Mouse (Mus musculus) neutrophil, adult 5-6 weeks (primary cell): Measurements from ENCODE around the gene Bcor. TPM values are rescaled to one million over a fixed set of nuclear protein-coding genes. Genes with fewer than 3 reads are reported as not detected.

Source experiments
- ATAC-seq: fragments of 151-379, 151-347 bp; 2 replicates; pipeline ENCODE4 v1.8.0; 2017; ENCODE audit warnings: mild to moderate bottlenecking, moderate TSS enrichment; ENCODE audit not compliant: insufficient number of reproducible peaks, poor library complexity, low FRiP score, severe bottlenecking; ENCODE audit errors: extremely low read depth
- total RNA-seq: library from RNA; stranded (forward); fragments of 200-1000 nt; gene quantifications from 2 replicates; pipeline ENCODE4 v1.2.3, GENCODE M21; 2017

Bcor gene
- total RNA-seq, 1 experiment from 2014 or later, result 53.0 TPM

DNA sequence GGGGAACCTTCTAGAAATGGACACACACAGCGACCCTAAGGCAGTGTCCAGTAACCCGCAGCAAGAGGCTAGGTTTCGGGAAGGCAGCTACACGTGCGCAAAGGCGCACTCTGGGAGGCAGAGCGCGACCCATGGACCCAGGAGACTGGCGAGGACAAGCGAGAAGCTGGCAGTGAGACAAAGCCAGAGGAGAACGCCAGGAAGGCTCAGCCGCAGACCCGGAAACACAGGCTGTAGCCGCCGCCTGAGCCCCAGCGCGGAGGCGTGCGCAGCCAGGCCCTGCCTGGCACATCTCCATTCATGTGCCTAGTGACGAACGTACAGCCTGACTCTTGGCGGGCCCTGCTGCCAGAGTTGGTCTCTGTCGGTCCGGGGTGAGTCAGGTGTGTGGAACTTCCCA is 30.9 kb downstream of the Bcor start:
- ATAC-seq, result no peak

DNA sequence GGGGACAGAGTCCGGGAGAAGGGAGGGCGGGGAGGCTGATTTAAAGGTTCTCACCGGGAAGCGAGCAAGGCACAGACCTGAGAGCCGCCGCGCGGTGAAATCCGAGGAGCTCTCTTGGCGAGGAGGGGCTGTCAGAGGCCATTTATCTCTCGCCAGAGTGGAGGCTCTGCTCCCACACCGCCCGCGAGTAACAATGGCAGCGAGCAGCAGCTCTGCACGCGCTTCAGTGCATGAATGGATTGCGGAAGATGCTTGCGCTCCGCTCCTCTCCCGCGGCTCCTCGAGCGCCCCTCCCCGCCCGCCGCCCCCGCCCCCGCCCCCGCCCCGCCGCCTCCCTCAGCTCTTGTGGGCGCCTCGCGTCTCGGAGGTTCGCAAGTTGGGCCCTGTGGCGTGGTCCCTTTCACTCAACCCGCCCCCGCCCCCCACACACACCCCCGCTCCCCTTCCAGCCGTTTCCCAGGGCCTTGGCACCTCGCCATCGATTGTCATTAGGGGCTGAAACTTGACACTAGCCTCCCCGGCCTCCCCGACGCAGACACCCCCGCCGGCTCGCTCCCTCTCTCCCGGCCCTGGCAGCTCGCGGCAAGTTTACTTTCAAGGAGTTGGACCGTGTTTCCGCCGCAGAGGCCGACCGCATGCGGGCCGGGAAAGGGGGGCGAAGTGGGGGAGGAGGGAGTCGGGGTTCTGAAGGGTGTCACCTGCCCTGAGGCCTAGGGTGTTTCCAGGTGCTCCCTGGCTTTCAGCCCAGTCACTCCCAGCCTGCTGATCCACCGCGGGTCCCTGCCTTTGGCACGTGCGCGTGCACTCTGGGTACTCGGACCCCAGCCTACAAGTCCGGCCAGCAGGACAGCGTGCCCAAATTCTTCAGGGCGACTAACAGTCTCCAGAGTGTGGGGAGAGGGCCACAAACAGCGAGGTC is 31.7 kb downstream of the Bcor start:
- no peak for ATAC-seq

DNA sequence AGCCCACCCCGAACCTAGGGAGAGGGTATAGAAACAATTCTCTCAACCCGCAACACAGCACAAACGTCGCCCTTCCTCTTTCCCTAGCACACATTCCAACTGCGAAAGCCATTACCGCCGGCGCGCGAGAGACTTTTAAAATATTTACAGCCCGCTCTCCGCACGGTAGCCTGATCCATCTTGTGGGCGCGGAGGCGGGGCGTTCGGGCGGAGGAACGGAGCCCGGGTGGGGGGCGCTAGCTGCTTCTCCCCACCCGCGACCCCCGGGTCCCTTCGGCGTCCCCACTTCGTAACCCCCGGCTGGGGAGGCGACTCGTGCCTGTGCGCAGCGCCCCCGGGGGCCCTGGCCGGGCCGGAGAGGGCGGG is 32.4 kb downstream of the Bcor start:
- ATAC-seq, result no peak

DNA sequence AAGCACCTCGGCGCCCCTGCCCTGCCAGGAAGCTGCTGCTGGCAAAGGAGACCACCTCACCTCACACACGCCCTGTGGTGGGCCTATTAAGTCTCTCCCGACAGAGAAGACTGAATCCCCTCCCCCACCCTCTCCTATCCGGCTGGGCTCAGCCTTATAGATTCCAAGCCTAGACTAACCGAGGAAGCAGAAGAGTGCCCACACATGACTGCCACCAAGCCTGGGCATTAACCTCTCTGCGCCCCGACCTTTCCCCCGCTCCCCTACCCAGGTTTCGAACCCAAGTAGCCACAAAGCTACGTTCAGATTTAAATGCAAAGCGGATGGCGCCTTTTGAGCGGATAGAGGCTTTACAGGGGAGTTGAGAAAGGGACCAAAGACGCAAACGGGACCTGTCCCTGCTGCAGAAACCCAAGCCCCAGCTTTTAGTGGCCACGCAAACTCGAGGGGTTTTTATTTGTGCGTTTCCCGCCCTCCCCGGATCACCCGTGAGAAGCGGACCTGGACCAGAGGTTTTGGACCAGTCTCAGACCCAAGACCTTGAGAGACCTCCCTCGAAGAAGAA is 33.0 kb downstream of the Bcor start:
- no peak for ATAC-seq

DNA sequence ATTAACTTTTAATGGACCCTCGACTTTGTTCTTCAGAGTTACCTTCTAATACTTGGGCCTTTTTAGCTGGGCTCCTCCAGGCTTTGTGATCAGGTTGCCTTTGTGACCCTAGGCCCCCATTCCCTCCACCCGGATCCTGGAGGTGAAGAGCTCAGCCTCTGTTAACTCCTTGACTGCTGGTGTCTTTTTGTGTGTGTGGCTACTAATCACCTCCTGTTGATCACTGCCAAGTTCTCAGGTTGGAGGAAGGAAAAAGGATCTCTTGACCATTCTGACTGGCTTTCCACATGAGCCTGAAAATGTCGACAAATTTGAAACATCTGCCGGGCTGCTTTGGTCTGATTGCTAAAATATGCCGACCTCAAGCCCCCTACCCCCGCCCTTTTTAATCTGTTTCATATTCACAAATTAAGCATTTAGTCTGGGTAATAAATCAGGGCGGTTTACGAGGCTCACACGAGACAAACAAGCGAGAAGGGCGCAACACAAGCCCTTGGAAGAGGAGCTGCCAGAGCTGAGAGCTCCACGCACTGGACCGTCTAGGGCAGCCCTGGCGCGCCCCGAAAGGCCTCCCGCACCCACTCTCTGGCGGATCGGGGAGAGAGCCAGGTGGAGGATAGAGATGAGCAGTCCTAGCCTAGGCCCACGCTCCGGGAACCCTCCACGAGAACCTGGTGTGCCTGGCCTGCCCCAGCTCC is 33.6 kb downstream of the Bcor start:
- ATAC-seq, result no peak

DNA sequence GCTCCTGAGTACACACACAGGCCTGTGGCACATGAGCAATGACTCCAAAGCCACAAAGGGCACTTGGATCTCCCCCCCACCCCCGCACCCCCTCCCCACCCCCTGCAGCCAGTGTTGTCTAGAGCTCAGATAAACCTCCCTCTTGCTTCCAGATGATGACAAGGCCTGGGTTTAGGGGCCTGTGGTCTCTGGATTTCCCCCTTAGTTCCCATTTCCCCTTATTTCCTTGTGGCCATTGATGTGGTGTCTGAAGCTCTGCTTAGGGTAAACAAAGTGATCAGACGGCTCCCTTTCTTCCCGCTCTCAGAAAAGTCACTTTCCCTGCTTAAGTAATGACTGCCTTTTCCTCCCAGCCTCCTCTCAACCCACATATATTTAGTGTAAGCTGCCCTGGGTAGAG is 35.6 kb downstream of the Bcor start:
- ATAC-seq, result no peak

DNA sequence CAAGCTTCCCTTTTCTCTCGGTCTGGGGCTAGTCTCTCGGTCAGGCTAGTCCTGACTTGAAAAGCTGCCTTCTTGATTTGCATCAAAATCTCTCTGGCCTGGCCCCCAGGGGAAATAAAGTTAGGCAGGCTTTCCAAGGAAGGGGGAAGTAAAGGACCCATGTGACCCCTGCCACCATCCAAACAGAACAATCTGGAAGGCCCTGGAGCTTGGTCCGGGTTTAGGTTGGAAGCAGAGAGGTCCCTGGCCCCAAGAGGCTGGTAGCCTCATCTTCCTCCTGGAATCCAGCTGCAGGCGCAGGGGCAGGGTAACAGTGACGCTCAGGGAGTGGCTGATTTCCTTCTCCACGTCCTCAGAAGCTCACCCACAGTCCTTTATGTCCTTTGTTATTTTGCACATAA is 36.5 kb downstream of the Bcor start:
- ATAC-seq, result no peak

DNA sequence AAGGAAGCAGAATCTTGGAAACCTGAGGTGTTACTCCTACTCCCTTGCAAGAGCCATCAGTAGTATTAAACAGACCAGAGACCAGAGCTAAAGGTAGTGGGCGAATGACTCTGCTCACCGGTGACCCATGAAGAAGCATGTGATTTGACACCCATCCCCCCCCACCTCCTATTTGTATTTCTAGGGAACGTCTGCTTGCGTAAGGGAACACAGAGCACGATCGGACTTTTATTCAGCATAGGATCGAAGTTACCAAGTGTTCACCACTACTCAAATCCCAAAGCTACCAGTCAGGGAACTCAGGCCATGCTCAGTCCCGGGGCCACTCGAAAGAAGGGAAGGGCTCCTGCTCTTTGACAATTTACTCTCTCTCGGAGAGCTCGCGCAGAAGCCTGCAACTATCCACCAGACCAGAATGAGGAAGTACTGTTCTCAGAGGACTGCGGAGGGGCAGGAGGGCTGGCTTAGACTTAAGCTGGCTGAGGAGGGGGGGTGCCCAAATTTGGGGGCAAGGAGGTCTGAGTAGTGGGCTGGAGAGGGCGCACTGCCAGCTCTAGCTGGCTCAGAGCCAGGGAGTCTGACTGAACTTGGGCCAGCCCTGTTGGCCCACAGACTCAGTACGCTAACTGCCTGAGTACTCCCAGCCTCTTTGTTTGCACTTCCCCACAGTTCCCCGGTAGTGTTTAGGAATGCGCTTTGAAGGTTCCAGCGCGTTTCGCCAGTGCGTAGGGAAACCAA is 37.4 kb downstream of the Bcor start:
- ATAC-seq, result peak; percentile 75

DNA sequence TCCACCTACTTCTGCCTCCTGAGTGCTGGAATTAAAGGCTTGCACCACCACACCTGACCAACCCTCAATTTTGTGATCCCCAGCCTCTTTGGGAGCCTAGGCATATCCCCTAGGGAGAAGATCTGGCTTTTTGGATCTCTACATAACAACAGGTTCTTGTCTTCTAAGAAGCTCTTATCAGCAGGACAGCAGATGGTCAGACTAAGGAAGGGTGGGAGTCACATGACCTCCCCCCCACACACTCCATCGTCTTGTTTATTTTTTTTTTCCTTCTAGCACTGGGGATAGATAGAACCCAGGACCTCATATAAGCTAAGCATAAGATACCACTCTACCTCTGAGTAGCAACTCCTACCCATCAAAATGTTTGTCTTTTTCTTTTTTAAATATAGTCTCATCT is 40.7 kb downstream of the Bcor start:
- no peak for ATAC-seq

DNA sequence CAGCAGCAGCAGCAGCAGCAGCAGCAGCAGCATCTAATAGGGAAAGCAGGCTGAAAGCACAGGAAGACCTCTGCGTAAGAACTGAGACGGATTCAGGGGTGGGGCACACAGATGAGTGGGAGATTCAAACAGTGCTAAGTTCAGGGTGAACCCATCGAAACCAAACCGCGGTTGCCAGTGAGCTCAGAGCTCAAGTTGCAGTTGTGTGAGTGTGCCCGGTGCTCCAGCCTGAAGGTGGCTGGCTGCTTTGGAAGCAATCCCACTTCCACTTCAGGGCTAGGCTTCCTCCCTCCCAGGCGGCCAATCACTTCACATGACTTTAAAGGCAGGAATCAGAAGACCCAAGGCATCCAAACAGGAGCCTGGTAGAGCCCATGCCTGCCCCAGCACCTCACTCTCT is 44.0 kb downstream of the Bcor start:
- no peak for ATAC-seq

DNA sequence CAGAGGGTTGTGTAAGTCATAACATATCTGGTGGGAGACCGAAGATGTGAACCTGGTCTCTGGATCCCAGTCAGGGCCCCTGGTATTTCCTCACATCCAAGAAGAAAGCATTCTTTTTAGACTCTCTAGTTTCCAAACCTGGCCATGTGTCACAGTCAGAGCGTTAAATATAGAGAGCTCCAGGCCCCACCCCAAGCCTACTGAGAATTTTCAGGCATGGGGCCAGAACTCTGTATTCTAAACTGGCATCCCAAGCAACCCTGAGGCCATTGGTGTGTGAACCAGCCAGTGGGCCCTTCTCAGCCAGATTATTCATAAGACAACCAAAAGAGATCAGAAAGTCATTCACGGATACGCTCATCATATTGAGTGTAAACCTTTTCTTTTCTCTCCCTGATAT is 48.0 kb downstream of the Bcor start:
- no peak for ATAC-seq

DNA sequence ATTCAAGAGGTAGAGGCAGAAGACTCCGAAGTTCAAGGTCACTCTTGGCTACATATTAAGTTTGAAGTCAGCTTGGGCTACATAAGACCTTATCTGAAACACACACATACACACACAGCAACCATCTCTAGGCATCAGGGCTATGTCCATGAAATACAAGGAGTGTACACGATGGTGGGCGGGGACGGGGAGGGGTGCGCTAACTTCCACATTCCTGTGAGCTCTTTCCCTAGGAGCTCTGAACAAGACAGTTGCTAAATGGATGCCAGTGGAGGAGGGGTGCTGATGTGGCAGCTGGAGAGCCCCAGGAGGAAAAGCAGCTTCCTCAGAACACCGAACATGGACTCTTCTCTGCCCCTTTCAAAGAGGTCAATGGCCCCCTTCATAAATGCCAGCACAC is 49.6 kb downstream of the Bcor start:
- ATAC-seq, result no peak

DNA sequence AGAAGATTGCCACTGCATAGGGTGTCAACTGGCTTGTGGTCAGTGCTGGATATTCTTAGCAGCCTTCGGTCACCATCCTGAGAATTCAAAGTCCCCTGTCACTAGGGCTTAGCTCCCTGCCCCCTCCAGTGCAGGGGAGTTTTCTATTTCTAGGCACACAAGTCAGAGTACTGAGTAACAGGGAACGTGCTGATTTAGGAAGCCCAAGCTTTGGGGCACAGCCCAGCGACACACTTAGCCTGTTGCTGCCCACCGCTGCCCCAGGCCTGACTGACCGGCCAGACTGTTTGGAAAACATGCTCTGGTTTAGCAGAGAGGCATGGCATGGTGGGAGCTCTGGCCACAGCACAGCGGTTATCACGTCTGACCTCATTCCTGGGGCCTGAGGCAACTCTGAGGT is 54.8 kb downstream of the Bcor start:
- ATAC-seq, result no peak

DNA sequence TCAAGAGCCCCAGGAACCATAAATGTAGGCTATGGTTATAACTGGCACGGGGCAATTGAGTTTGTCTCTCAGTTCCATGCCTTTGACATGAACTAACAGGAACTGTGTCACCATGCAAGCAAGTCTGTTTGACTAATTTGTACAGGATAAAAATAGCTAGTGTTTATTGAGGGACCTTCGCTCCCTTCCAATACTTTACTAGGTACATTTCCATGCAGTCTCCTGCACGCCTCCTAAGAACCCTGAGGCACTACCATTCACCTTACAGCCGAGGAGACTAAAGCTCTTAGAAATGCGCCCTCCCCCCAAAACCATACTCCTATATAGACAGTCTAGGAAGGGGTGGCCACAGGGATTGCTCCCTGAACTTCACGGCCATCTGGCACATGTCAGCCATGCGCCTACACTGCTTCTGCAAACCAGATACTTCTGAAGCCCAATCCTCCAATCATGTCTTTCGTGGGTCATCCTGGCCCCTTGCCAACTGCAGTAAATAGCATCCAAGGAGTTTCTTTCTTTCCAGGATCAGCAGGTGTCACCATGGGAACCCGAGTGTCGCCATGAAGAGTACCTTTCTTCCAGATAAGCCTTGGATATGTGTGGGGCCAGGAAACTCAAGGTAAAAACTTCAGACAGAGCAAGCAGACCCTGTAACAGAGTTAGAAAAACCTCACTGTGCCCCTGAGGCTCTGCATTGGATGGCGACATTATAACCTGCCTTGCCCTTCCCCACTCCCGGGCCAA is 63.2 kb downstream of the Bcor start:
- ATAC-seq, result no peak

DNA sequence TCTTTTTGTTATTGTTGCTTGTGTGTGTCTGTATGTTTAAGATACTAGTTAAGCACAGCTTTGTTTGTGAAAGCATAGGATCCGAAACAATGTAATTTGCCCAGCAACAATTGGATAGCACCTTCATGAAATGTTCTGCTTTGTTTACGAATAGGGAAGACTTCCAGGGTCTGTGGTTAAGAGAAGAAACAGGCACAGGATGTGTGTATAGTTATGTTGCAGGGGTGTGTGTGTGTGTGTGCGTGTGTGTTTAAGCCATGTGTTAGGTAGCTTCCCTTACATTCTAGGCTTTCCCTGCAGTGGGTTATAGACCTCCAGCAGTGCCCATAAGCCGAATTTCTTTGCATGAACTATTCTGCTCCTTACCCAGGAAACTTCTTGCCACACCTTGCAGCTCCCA is 66.8 kb downstream of the Bcor start:
- no peak for ATAC-seq

DNA sequence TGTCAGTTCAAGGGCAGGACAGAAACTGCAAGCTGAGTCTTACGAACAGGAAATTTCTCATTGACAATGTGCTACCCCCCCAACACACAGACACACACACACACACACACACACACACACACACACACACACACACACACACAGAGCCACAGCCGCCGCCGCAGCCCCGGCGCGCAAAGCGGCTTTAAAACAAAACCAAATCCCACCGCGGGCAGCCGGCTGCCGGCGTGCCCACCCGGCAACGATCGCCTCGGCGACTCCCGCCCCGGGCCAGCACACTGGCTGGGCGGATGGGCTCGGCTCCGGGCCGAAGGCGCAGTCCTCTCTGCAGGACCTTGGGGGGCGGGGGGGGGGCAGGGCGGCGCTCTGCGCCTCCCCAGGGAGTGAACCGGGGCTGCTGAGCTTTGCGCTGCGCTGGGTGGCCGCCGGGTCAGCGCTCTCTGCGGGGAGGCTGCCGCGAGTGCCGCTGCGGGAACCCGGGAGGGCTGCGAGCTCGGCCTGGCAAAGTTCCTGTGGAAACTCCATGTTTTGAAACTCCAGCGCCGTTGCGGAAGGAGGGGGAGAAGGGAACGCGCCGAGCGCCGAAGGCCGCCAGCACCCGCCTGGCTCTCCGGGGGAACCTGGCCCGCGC is 68.6 kb downstream of the Bcor start:
- ATAC-seq, result no peak

DNA sequence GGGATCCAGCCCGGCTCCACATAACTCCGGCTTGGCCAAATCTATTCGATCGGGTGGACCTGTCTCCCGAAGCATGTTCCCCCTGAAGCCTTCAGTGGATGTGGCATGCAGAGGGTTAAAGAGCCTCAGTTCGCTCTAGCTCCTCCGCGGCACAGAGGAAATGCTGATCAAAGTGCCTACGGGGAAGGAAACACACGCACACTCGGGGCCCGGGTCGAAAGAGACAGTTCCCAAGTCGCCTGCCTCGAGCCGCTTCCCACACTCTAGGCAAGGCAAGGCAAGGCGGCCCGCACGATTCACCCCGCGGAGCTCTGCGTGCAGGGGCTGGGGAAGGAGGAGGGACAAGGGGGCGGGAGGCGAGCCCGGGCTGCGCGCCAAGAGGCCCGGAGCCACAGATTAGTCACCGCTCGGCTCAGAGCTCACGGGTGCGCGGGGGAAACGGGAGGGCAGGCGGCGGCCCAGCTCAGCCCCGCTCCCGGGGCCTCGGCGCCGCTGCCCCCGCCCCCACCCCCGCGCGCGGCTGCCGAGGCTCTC is 69.2 kb downstream of the Bcor start:
- peak; percentile 27; the same call in 1 of the 2 replicates for ATAC-seq

DNA sequence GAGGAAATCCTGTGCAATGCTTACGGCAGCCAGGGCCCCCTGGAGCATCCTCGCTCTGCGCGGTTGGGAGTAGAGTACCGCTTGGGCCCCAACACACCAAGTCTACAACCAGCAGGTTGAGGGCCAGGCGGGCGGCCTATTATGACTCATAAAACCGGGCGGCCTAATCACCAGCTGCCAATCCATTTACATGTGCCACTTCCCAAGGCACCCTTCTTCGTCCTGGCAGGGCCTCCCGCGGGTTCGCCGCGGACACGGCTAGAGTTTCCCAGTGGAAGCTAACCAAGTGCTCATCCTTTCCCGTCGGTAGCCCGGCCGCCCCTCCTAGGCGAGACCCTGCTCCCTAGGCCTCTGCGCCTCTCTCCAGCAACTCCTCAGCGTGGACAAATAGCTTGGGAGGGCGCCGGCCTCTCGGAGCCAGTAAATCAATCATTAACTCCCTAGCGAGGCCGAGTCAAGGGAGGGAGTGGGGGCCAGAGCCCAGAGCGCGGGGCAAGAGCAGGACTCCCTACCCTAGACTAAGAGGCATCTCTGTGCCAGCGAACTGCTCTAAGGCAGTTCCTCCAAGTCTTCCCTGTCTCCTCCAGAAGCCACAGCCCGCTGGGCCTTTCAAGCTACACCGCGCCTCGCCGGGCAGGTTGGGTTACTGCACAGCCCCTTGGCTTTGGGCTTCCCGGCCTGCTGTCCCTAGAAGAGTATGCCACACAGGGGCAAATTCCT is 69.8 kb downstream of the Bcor start:
- ATAC-seq, result no peak
